Mouse (Mus musculus) forebrain, embryonic 10.5 days (tissue): ENCODE measurements around the gene Farp1. TPM values are rescaled to one million over a fixed set of nuclear protein-coding genes. Genes with fewer than 3 reads are reported as not detected.

ENCODE experiments used
- DNase-seq: peaks from one replicate; pipeline ENCODE4 v3.0.0-alpha.2; 2017; ENCODE audit warnings: low spot score; ENCODE audit errors: extremely low spot score
- H3K27ac ChIP-seq: fragments of 300-500 bp; sonication (generic); 2 replicates; pipeline ENCODE4 v1.5.1; 2016; ENCODE audit warnings: mild to moderate bottlenecking
- H3K27me3 ChIP-seq: fragments of 300-500 bp; sonication (generic); 2 replicates; pipeline ENCODE4 v1.6.1; 2016; ENCODE audit warnings: mild to moderate bottlenecking; ENCODE audit not compliant: poor library complexity, severe bottlenecking
- H3K36me3 ChIP-seq: fragments of 300-500 bp; sonication (generic); replicated peaks from 2 replicates; pipeline ENCODE4 v1.6.1; 2016; ENCODE audit warnings: mild to moderate bottlenecking, moderate library complexity
- H3K4me1 ChIP-seq: fragments of 300-500 bp; sonication (generic); 2 replicates; pipeline ENCODE4 v1.6.1; 2016
- H3K4me3 ChIP-seq: fragments of 300-500 bp; sonication (generic); 2 replicates; pipeline ENCODE4 v1.5.1; 2016; ENCODE audit warnings: mild to moderate bottlenecking, moderate library complexity
- H3K9me3 ChIP-seq: fragments of 300-500 bp; sonication (generic); 2 replicates; pipeline ENCODE4 v1.6.1; 2016; ENCODE audit warnings: mild to moderate bottlenecking, moderate library complexity
- WGBS: fragments of 180-500 bp; shearing (Covaris S2); methylation state at CpG from one replicate; pipeline ENCODE4 v1.1.7; 2016; 5-methylcytosine and 5-hydroxymethylcytosine counted together
- polyA plus RNA-seq: library from polyadenylated mRNA; unstranded; fragments of >200 nt; fragmentation: Nextera tagmentation; extraction: Ambion mirVana; gene quantifications from 2 replicates; pipeline ENCODE4 v1.2.1, GENCODE M21; 2016

Gene Farp1
- polyA plus RNA-seq, 1 experiment from 2014 or later, result 22.9 TPM

- peaks cover 30% of the 10 kb centered on the region for H3K4me1 ChIP-seq
- no peaks in the 10 kb centered on the region for H3K9me3 ChIP-seq
- no peak for DNase-seq
- no peak overlapping the region for H3K4me3 ChIP-seq
- 89% methylated on average over 3 of the region's 3 CpGs for WGBS
- no peak overlapping the region for H3K27ac ChIP-seq
- no peaks in the 10 kb centered on the region for H3K27me3 ChIP-seq
- peaks cover 17% of the 10 kb centered on the region; the same call in 1 of the 2 replicates for H3K36me3 ChIP-seq
These were observed 170.5 kb downstream of the Farp1 start for GRCm38 (mm10) chr14:121205459-121205858.

- Histone ChIP-seq H3K27me3 (no peaks in the 10 kb centered on the region), H3K4me3 (no peak overlapping the region), H3K9me3 (no peaks in the 10 kb centered on the region), H3K36me3 (peaks cover 21% of the 10 kb centered on the region), H3K27ac (peak overlapping the region; percentile 25; the same call in 1 of the 2 replicates), H3K4me1 (peaks cover 25% of the 10 kb centered on the region)
- DNase-seq, result no peak
- 69% methylated on average over 15 of the region's 15 CpGs for WGBS
These were observed 172.6 kb downstream of the Farp1 start for GRCm38 (mm10) chr14:121207441-121208158.

GRCm38 (mm10) chr14:121208159-121208515 lies 173.1 kb downstream of the Farp1 start:
- Histone ChIP-seq H3K4me1 (peaks cover 25% of the 10 kb centered on the region), H3K27ac (0 out of 2 replicates have a peak overlapping the region, but pooled peaks have one; percentile 25), H3K36me3 (peaks cover 23% of the 10 kb centered on the region), H3K9me3 (no peaks in the 10 kb centered on the region), H3K4me3 (no peak overlapping the region), H3K27me3 (no peaks in the 10 kb centered on the region)
- no peak for DNase-seq
- 85% methylated on average over 3 of the region's 3 CpGs for WGBS

GRCm38 (mm10) chr14:121210318-121210717 lies 175.3 kb downstream of the Farp1 start:
- Histone ChIP-seq H3K4me3 (no peak overlapping the region), H3K27me3 (no peaks in the 10 kb centered on the region), H3K4me1 (peaks cover 20% of the 10 kb centered on the region), H3K9me3 (no peaks in the 10 kb centered on the region), H3K27ac (no peak overlapping the region), H3K36me3 (peaks cover 23% of the 10 kb centered on the region)
- WGBS, result 90% methylated on average over 3 of the region's 3 CpGs
- no peak for DNase-seq

- 0 out of 2 replicates have a peak, but pooled peaks cover 4% of the 10 kb centered on the region for H3K4me1 ChIP-seq
- no peak for DNase-seq
- no peaks in the 10 kb centered on the region for H3K27me3 ChIP-seq
- no peaks in the 10 kb centered on the region for H3K9me3 ChIP-seq
- WGBS, result 83% methylated on average over 4 of the region's 4 CpGs
- H3K27ac ChIP-seq, result no peak overlapping the region
- no peak overlapping the region for H3K4me3 ChIP-seq
- peaks cover 21% of the 10 kb centered on the region for H3K36me3 ChIP-seq
These were observed 178.7 kb downstream of the Farp1 start for GRCm38 (mm10) chr14:121213650-121214049.

- Histone ChIP-seq H3K36me3 (peaks cover 17% of the 10 kb centered on the region), H3K27me3 (no peaks in the 10 kb centered on the region), H3K4me1 (0 out of 2 replicates have a peak, but pooled peaks cover 4% of the 10 kb centered on the region), H3K9me3 (no peaks in the 10 kb centered on the region), H3K4me3 (no peak overlapping the region), H3K27ac (no peak overlapping the region)
- DNase-seq, result no peak
- WGBS, result 92% methylated on average over 11 of the region's 11 CpGs
These were observed 179.7 kb downstream of the Farp1 start for GRCm38 (mm10) chr14:121214636-121215257.

- WGBS, result 89% methylated on average over 5 of the region's 5 CpGs
- DNase-seq, result no peak
These were observed 180.8 kb downstream of the Farp1 start for GRCm38 (mm10) chr14:121215817-121216216.

GRCm38 (mm10) chr14:121216672-121217071 lies 181.7 kb downstream of the Farp1 start:
- Histone ChIP-seq H3K9me3 (no peaks in the 10 kb centered on the region; the same call in 1 of the 2 replicates), H3K27ac (no peak overlapping the region), H3K4me1 (0 out of 2 replicates have a peak, but pooled peaks cover 4% of the 10 kb centered on the region), H3K4me3 (no peak overlapping the region), H3K36me3 (peaks cover 24% of the 10 kb centered on the region), H3K27me3 (no peaks in the 10 kb centered on the region)
- no peak for DNase-seq
- WGBS, result 77% methylated on average over 6 of the region's 6 CpGs

More at GRCm38 (mm10) chr14:121215817-121216216, 180.8 kb downstream of the Farp1 start:
- Histone ChIP-seq H3K4me3 (no peak overlapping the region), H3K4me1 (0 out of 2 replicates have a peak, but pooled peaks cover 4% of the 10 kb centered on the region), H3K27me3 (no peaks in the 10 kb centered on the region), H3K9me3 (no peaks in the 10 kb centered on the region; the same call in 1 of the 2 replicates), H3K27ac (no peak overlapping the region), H3K36me3 (peaks cover 16% of the 10 kb centered on the region)

GRCm38 (mm10) chr14:121218620-121219019 lies 183.6 kb downstream of the Farp1 start:
- H3K27me3 ChIP-seq, result no peaks in the 10 kb centered on the region
- WGBS, result 77% methylated on average over 7 of the region's 7 CpGs
- H3K9me3 ChIP-seq, result no peaks in the 10 kb centered on the region; the same call in 1 of the 2 replicates
- H3K27ac ChIP-seq, result no peak overlapping the region
- no peak overlapping the region for H3K4me3 ChIP-seq
- peaks cover 29% of the 10 kb centered on the region for H3K36me3 ChIP-seq
- H3K4me1 ChIP-seq, result 0 out of 2 replicates have a peak, but pooled peaks cover 1% of the 10 kb centered on the region
- no peak for DNase-seq

- Histone ChIP-seq H3K27me3 (no peaks in the 10 kb centered on the region), H3K4me1 (no peaks in the 10 kb centered on the region), H3K27ac (no peak overlapping the region), H3K9me3 (no peaks in the 10 kb centered on the region; the same call in 1 of the 2 replicates), H3K36me3 (peaks cover 35% of the 10 kb centered on the region), H3K4me3 (no peak overlapping the region)
- DNase-seq, result no peak
- 92% methylated on average over 10 of the region's 10 CpGs for WGBS
These were observed 184.4 kb downstream of the Farp1 start for GRCm38 (mm10) chr14:121219226-121220039.

GRCm38 (mm10) chr14:121220040-121220322 lies 185.0 kb downstream of the Farp1 start:
- no peaks in the 10 kb centered on the region for H3K27me3 ChIP-seq
- no peaks in the 10 kb centered on the region for H3K4me1 ChIP-seq
- WGBS, result 100% methylated on average over 1 of the region's 1 CpGs
- H3K36me3 ChIP-seq, result peaks cover 40% of the 10 kb centered on the region
- no peak overlapping the region for H3K4me3 ChIP-seq
- DNase-seq, result no peak
- H3K27ac ChIP-seq, result no peak overlapping the region
- no peaks in the 10 kb centered on the region; the same call in 1 of the 2 replicates for H3K9me3 ChIP-seq

- DNase-seq, result no peak
- 89% methylated on average over 5 of the region's 5 CpGs for WGBS
- Histone ChIP-seq H3K36me3 (peaks cover 46% of the 10 kb centered on the region), H3K4me1 (no peaks in the 10 kb centered on the region), H3K9me3 (no peaks in the 10 kb centered on the region; the same call in 1 of the 2 replicates), H3K4me3 (no peak overlapping the region), H3K27ac (no peak overlapping the region), H3K27me3 (no peaks in the 10 kb centered on the region)
These were observed 185.7 kb downstream of the Farp1 start for GRCm38 (mm10) chr14:121220723-121221122.
